Mouse (Mus musculus) thymus, adult 2 months (tissue): ENCODE measurements at regions not wholly inside any gene's neighbourhood (a gene's known extent, or its start where the extent isn't known, plus 50 kb on each side); places are given as distances from the start of the nearest gene placed in this dataset.

Experiments
- DNase-seq: peaks from one replicate; pipeline ENCODE4 v3.0.0; 2021
- H3K27ac ChIP-seq: fragments of 200-500 bp; 2 replicates; pipeline ENCODE4 v1.5.1; 2012; ENCODE audit warnings: low read length, control low read depth; ENCODE audit not compliant: control insufficient read depth, insufficient read depth
- H3K27me3 ChIP-seq: fragments of 200-500 bp; 2 replicates; pipeline ENCODE4 v1.6.1; 2012; ENCODE audit warnings: mild to moderate bottlenecking, low read length, moderate library complexity, mixed read lengths; ENCODE audit not compliant: control insufficient read depth, insufficient read depth
- H3K36me3 ChIP-seq: fragments of 200-500 bp; 2 replicates; pipeline ENCODE4 v1.6.1; 2012; ENCODE audit warnings: mild to moderate bottlenecking, low read length, moderate library complexity; ENCODE audit not compliant: control insufficient read depth, insufficient read depth
- H3K4me1 ChIP-seq: fragments of 200-500 bp; replicated peaks from 2 replicates; pipeline ENCODE4 v1.6.1; 2012; ENCODE audit warnings: low read length; ENCODE audit not compliant: control insufficient read depth, insufficient read depth
- H3K4me3 ChIP-seq: fragments of 200-500 bp; 2 replicates; pipeline ENCODE4 v1.5.1; 2012; ENCODE audit warnings: mild to moderate bottlenecking, low read length, control low read depth, moderate library complexity; ENCODE audit not compliant: control insufficient read depth, insufficient read depth
- CTCF ChIP-seq: fragments of 200-500 bp; IDR thresholded peaks from 2 replicates; pipeline ENCODE4 v1.5.1; 2012; ENCODE audit warnings: mild to moderate bottlenecking, control low read depth, low read length, moderate library complexity, borderline replicate concordance; ENCODE audit not compliant: control insufficient read depth, poor library complexity, insufficient read depth; ENCODE audit errors: extremely low read depth
- POLR2A ChIP-seq: fragments of 200-500 bp; IDR thresholded peaks from 2 replicates; pipeline ENCODE4 v1.6.1; 2012; ENCODE audit warnings: mild to moderate bottlenecking, low read length, control low read depth, moderate library complexity; ENCODE audit not compliant: control insufficient read depth, poor library complexity, insufficient read depth; ENCODE audit errors: extremely low read depth
- WGBS: fragments of 180-500 bp; shearing (Covaris S2); methylation state at CpG from one replicate; pipeline ENCODE4 v1.1.7; 2018; 5-methylcytosine and 5-hydroxymethylcytosine counted together

DNA sequence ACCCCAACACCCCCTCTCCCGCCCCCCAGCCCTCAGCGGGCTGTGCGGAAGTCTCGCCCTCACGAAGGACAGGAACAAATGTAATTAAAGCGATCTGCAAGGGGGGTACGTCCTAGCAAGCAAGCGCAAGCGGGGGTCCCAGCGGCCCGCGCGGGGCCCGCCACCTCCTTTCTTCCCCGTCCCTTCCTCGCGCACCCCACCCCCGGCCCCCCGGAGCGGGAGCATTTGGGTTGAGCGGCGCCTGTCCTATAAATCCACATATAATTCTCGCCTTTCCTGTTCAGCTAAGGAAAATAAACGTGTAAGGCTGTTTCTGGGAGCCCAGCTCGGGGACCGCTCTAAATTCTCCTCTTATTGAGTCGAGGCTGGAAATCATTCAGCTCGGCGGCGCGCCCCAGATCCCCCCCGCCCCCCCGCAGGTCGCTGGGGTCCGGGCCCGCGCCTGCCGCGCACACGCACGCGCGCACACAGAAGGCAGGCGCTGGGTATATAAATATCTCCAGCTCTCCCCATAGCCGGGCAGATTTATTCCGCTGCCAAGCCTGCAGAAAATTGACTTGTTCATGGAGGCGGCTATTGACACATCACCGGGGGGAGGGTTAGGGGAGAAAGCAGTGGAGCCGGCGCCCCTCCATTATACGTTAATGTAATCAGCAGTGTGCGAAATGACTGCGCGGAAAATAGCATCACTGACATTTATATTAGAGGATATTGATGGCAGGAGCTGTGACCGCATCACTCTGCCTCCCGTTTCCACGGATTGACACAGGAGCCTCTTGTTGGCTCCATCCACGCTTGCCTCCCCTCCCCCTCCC is 61.6 kb upstream of the Btrc start:
- no peaks in the 10 kb centered on the region for H3K36me3 ChIP-seq
- H3K4me1 ChIP-seq = peaks cover 16% of the 10 kb centered on the region
- peak overlapping the region; percentile 34 for H3K4me3 ChIP-seq
- peaks cover 29% of the 10 kb centered on the region for H3K27me3 ChIP-seq
- no peak for DNase-seq
- no peak overlapping the region for H3K27ac ChIP-seq
- no peak for TF ChIP-seq POLR2A
- no peak for TF ChIP-seq CTCF
- WGBS = 2% methylated on average over 57 of the region's 58 CpGs

DNA sequence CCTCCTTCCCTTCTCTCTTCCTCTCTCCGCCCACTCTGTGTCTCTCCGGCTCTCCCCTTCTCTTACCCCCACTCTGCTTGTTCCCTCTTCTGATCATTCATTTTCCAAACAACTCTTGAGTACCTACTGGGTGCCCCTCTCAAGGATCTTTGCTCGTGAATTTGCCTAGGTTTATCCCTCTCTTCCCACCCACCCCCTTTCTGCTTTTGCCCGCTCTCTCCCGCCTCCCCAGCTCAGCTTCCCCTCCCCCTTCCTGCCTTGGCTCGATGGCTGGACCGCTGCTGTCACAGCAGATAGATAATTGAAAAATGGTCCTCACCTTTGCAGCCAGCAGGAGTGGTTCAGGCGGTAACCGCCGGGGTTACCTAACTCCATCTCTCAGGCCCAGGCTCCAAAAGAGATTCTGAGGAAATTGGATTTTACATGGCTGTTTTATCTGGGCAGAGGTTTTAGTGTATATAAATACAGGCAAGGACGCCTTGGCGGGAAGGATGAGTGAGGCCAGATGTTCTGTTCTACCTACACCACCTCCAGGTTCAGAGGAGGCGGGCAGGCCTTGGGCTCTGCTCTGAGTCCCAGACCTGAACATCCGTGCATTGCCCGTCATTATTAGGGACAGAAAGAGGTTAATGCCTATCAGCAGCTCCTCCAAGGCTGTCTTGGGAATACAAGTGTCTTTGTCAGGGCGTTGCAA is 60.8 kb upstream of the Btrc start:
- Histone ChIP-seq H3K27me3 (peaks cover 29% of the 10 kb centered on the region), H3K4me1 (peaks cover 19% of the 10 kb centered on the region), H3K4me3 (peak overlapping the region; percentile 34; the same call in 1 of the 2 replicates), H3K27ac (no peak overlapping the region), H3K36me3 (no peaks in the 10 kb centered on the region)
- TF ChIP-seq POLR2A (no peak), CTCF (no peak)
- 33% methylated on average over 16 of the region's 16 CpGs for WGBS
- DNase-seq = no peak

DNA sequence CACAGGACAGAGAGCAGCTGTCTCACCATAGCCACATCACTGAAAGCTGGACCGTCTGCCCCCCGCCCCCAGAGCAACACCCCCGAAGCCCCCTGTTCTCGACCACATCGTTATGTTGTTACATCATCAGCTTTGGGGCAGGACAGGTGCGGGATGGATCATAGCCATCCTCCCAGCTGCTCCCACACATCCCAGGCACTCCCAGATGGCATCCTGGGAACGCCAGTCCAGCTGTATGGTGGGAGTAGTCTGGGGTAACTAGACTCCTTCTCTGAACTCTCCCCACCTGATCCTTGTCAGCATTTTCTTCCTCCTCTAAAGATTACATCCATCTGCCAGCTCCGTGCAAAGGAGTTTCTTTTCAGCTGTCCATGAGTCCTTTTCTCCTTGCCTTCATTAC is 59.0 kb upstream of the Btrc start:
- H3K4me3 ChIP-seq = no peak overlapping the region
- TF ChIP-seq POLR2A (no peak), CTCF (no peak)
- H3K27me3 ChIP-seq = peaks cover 29% of the 10 kb centered on the region
- WGBS = 27% methylated on average over 8 of the region's 8 CpGs
- H3K4me1 ChIP-seq = peaks cover 19% of the 10 kb centered on the region
- H3K36me3 ChIP-seq = no peaks in the 10 kb centered on the region
- DNase-seq = no peak
- H3K27ac ChIP-seq = no peak overlapping the region

DNA sequence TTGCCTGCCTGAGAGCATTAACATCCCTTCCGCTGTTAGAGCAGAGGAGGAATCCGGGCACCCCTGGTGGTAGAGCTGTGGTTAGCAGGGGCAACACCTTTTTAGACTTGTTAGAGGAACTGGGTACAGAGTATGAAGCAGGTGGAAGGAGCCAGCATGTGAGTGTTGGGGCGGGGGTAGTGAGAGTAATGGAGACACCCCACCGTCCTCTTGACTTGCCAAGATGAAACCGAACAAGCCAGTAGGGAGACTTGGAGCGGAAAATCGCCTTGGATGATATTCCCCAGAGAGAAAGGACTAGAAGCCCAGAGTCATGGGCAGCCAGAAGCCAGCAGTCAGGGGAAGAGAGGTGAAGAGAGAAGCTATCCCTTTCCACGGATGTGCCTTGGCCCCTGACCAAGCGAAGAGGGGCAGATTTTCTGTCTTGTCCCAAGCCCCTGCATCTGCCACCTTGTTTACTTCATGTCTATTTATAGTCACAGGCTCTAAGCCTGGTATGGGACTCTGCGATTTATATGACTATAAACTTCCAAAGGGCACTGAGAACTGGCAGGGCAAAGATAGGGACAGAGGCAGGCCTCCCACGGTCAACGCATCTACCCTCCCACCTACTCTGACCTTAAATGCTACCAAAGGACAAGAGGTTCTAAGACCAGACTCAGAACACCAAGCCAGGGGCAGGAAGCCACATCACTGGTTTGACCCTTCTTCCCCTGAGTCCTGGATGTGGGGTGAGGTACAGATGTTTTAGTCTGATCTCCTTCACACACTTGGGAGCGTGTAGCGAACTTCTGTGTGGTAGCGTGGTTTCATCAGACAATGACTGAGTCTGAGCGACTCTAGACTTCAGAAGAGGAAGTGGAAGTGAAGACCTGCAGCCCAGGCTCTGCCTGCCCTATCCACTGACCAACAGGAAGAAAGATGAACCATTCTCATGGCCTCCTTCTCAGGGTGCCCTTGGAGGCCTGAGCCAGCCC is 55.9 kb upstream of the Btrc start:
- Histone ChIP-seq H3K4me3 (no peak overlapping the region), H3K27me3 (peaks cover 9% of the 10 kb centered on the region), H3K27ac (no peak overlapping the region), H3K4me1 (peaks cover 7% of the 10 kb centered on the region; the same call in 1 of the 2 replicates), H3K36me3 (no peaks in the 10 kb centered on the region)
- peak; percentile 49 for DNase-seq
- 13% methylated on average over 16 of the region's 16 CpGs for WGBS
- TF ChIP-seq CTCF (no peak), POLR2A (no peak)

DNA sequence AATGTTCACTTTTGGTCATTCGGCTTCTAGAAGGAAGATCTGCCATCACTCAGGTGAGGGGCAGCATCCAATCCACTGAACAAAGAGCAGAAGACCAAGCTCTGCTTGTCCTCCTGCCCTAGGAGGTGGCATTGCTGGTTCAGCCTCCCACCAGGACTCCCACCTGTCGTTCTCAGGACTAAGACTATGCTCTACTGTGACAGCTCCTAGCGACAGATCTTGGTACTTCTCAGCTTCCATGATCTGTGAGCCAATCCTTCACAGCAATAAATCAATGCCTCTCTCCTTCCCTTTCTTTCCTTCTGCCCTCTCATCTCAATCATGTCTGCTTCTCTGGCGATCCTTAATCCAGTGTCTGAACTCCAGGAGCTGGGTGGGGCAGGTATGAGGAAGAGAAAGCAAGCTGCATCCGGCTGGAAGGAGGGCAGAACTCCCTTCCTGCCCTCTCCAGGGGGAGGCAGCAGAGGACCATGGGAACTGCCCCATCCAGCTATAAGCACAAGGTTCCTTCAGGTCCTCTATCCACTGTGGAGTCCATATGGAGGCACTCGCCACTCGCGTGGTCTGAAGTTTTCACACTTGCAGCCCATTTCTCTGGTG is 54.8 kb upstream of the Btrc start:
- H3K27me3 ChIP-seq = no peaks in the 10 kb centered on the region; the same call in 1 of the 2 replicates

DNA sequence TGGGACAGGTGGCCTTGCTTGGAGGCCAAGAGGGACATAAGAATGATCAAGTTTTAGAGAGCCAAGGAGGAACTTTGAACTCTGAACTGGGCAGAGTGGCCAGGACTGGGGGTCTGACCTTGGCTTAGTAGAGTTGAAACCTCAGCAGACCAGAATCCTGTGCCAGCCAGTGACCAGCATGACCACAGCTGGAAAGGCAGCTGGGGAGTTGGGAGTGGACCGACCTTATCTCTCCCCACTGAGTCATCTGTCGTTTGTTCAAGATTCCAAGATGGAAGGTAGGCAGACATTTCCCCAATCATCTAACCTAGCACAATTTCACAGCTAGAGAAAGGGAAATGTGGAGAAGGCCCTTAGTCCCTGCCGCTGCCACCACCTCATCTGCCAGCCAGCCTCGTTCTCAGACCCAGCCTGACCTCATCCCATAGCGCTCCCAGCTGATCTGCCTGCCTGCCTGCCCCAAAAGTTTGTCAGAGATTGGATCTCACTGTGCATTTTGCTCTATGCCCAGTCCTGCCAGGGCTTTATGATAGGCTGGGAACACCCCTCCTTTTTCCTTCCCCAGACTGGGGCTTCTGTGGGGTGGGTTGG is 53.1 kb upstream of the Btrc start:
- Histone ChIP-seq H3K36me3 (no peaks in the 10 kb centered on the region), H3K27me3 (no peaks in the 10 kb centered on the region; the same call in 1 of the 2 replicates), H3K4me3 (no peak overlapping the region), H3K27ac (no peak overlapping the region), H3K4me1 (0 out of 2 replicates have a peak, but pooled peaks cover 3% of the 10 kb centered on the region)
- no peak for DNase-seq
- 68% methylated on average over 5 of the region's 5 CpGs for WGBS
- no peak for TF ChIP-seq POLR2A
- no peak for TF ChIP-seq CTCF

More for the DNA sequence above, 54.8 kb upstream of the Btrc start:
- TF ChIP-seq CTCF (no peak), POLR2A (no peak)
- H3K27ac ChIP-seq = no peak overlapping the region
- H3K4me1 ChIP-seq = peaks cover 5% of the 10 kb centered on the region; the same call in 1 of the 2 replicates
- H3K36me3 ChIP-seq = no peaks in the 10 kb centered on the region
- 79% methylated on average over 8 of the region's 8 CpGs for WGBS
- DNase-seq = no peak
- no peak overlapping the region for H3K4me3 ChIP-seq
